Mouse (Mus musculus): Measurements from ENCODE around the gene Lalba. TPM values are rescaled to one million over a fixed set of nuclear protein-coding genes. Genes with fewer than 3 reads are reported as not detected.

The Lalba gene
- total and polyA plus RNA-seq, 3 experiments, result not detected

DNA sequence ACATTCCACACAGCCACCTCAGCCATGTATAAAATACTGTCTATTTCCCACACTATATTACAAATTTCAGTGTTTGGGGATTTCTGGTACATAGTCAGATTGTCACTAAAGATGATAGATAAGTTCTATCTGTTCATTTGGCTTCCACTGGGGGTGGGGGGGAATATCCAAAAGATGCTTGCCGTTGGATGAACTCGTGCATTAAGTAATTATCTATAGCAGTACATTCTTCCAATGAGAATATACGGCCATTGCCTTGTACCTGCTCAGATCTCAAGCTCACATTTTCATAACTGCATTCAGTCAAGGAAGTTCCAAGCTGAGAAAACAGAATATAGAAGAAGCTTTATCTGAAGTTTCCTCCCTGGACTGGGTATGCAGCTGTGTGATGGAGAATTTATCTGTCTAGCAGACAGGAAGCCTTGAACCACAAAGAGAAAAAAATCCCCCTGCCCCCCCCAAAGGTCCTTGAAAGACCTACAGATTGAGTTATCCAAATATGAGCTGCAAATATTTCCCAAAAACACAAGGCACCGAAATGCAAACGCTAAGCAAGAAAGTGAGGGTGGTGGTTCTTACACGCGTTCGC, 4.0 kb upstream of the Lalba start:
- H3K79me2 ChIP-seq (replicated peaks; ENCODE audit: control insufficient read depth, extremely low read depth, insufficient read depth, poor library complexity, severe bottlenecking), result no peaks in the 10 kb centered on the region
- no peak overlapping the region for H3K27ac ChIP-seq (ENCODE audit: insufficient read depth, low read depth)
- H3K9ac ChIP-seq (ENCODE audit: insufficient read depth, low read depth), result no peak overlapping the region
- H3K36me3 ChIP-seq (replicated peaks in 1 of 2; ENCODE audit: control insufficient read depth in 1 of 2, insufficient read depth in 1 of 2, low read length in 1 of 2), result no peaks in the 10 kb centered on the region
- in situ Hi-C loops (cut with MboI; ENCODE audit: low pct_ligation_motif_present, low pct_unique_long_range_greater_than_20kb, low sequenced_read_pairs), result no loop called here
- TF ChIP-seq JUND (conservative IDR thresholded peaks at IDR 0.05; ENCODE audit: low read depth, low read length), result no peak
- no peak for TF ChIP-seq ZMIZ1 (IDR thresholded peaks at IDR 0.05; ENCODE audit: low read depth, low read length)
- TF ChIP-seq GABPA (IDR thresholded peaks at IDR 0.05; ENCODE audit: insufficient replicate concordance, low read depth, low read length), result no peak
- TF ChIP-seq MXI1 (IDR thresholded peaks at IDR 0.05; ENCODE audit: low read depth, low read length), result no peak
- TF ChIP-seq CHD2 (IDR thresholded peaks at IDR 0.05; ENCODE audit: low read length), result no peak
- no peak for TF ChIP-seq TBP (conservative IDR thresholded peaks at IDR 0.05; ENCODE audit: low read depth, low read length)
- no peak for TF ChIP-seq CHD1 (IDR thresholded peaks at IDR 0.05; ENCODE audit: low read depth, low read length)
- TF ChIP-seq RCOR1 (conservative IDR thresholded peaks at IDR 0.05; ENCODE audit: low read depth, low read length), result no peak
- no peak for TF ChIP-seq USF1 (IDR thresholded peaks at IDR 0.05; ENCODE audit: low read depth, low read length)
- TF ChIP-seq ZKSCAN1 (IDR thresholded peaks at IDR 0.05; ENCODE audit: borderline replicate concordance, low read depth, low read length), result no peak
- TF ChIP-seq UBTF (IDR thresholded peaks at IDR 0.05; ENCODE audit: low read depth, low read length), result no peak
- no peak for TF ChIP-seq POLR2A (IDR thresholded peaks at IDR 0.05; ENCODE audit: low read depth, low read length)
- peaks cover 16 to 37% of the 10 kb centered on the region in 2 experiments for H3K4me1 ChIP-seq (ENCODE audit: control insufficient read depth in 1 of 2, insufficient read depth in 2 of 2)
- H3K4me2 ChIP-seq (ENCODE audit: insufficient read depth, low read depth, poor library complexity, severe bottlenecking), result no peak overlapping the region
- no peak overlapping the region for H3K4me3 ChIP-seq (replicated peaks in 1 of 3; ENCODE audit: low read depth in 2 of 3, low read length in 2 of 3, poor library complexity in 1 of 3)
- dilution Hi-C loops (cut with MboI; ENCODE audit: extremely low pct_ligation_motif_present, extremely low pct_unique_long_range_greater_than_20kb, low sequenced_read_pairs), result no loop called here
- peaks cover 5% of the 10 kb centered on the region for H3K9me3 ChIP-seq (replicated peaks; ENCODE audit: low read length)
- H3K27me3 ChIP-seq (replicated peaks), result no peaks in the 10 kb centered on the region
- DNase-seq (ENCODE audit: extremely low read depth), result no peak

GRCm38 (mm10) chr15:98483907-98484886, 1.7 kb upstream of the Lalba start:
- H3K27ac ChIP-seq (ENCODE audit: insufficient read depth, low read depth), result peak overlapping the region; percentile 84
- H3K36me3 ChIP-seq (replicated peaks in 1 of 2; ENCODE audit: control insufficient read depth in 1 of 2, insufficient read depth in 1 of 2, low read length in 1 of 2), result no peaks in the 10 kb centered on the region
- peak; percentile 97 for DNase-seq (ENCODE audit: extremely low read depth)
- peak overlapping the region in 2 of 3 experiments; percentile 11 to 31 for H3K4me3 ChIP-seq (replicated peaks in 1 of 3; ENCODE audit: low read depth in 2 of 3, low read length in 2 of 3, poor library complexity in 1 of 3)
- peaks cover 5% of the 10 kb centered on the region for H3K9me3 ChIP-seq (replicated peaks; ENCODE audit: low read length)
- 0 out of 2 replicates have a peak overlapping the region, but pooled peaks have one; percentile 39 for H3K9ac ChIP-seq (ENCODE audit: insufficient read depth, low read depth)
- dilution Hi-C loops (cut with MboI; ENCODE audit: extremely low pct_ligation_motif_present, extremely low pct_unique_long_range_greater_than_20kb, low sequenced_read_pairs) (no loop called here), in situ Hi-C loops (cut with MboI; ENCODE audit: low pct_ligation_motif_present, low pct_unique_long_range_greater_than_20kb, low sequenced_read_pairs) (no loop called here)
- H3K4me2 ChIP-seq (ENCODE audit: insufficient read depth, low read depth, poor library complexity, severe bottlenecking), result peak overlapping the region; percentile 40
- H3K27me3 ChIP-seq (replicated peaks), result no peaks in the 10 kb centered on the region
- no peaks in the 10 kb centered on the region for H3K79me2 ChIP-seq (replicated peaks; ENCODE audit: control insufficient read depth, extremely low read depth, insufficient read depth, poor library complexity, severe bottlenecking)
- peaks cover 26 to 60% of the 10 kb centered on the region in 2 experiments for H3K4me1 ChIP-seq (ENCODE audit: control insufficient read depth in 1 of 2, insufficient read depth in 2 of 2)
- TF ChIP-seq TCF12 (IDR thresholded peaks at IDR 0.05; ENCODE audit: low read depth, low read length) (peak; percentile 84; the same call in 1 of the 2 replicates), E2F4 (IDR thresholded peaks at IDR 0.05; ENCODE audit: insufficient replicate concordance, low read depth, low read length) (peak; percentile 70; the same call in 1 of the 2 replicates), UBTF (IDR thresholded peaks at IDR 0.05; ENCODE audit: low read depth, low read length) (no peak), MAZ (IDR thresholded peaks at IDR 0.05; ENCODE audit: low read depth, low read length) (peak; percentile 86), RAD21 (IDR thresholded peaks at IDR 0.05; ENCODE audit: low read depth, low read length) (no peak; the same call in 1 of the 2 replicates), ZC3H11A (IDR thresholded peaks at IDR 0.05; ENCODE audit: low read depth, low read length) (no peak), POLR2A (IDR thresholded peaks at IDR 0.05; ENCODE audit: low read depth, low read length) (peak; percentile 60; the same call in 1 of the 2 replicates), NRF1 (IDR thresholded peaks at IDR 0.05; ENCODE audit: low read depth, low read length) (peak; percentile 86), SIN3A (IDR thresholded peaks at IDR 0.05; ENCODE audit: low read length) (peak; percentile 91), MAX (IDR thresholded peaks at IDR 0.05; ENCODE audit: low read length) (peak; percentile 98), PAX5 (IDR thresholded peaks at IDR 0.05; ENCODE audit: low read length) (no peak), NELFE (IDR thresholded peaks at IDR 0.05; ENCODE audit: low read depth, low read length) (peak; percentile 80), POLR2AphosphoS2 (IDR thresholded peaks at IDR 0.05; ENCODE audit: low read depth, low read length) (no peak), ETS1 (conservative IDR thresholded peaks at IDR 0.05; ENCODE audit: low read depth, low read length) (peak; percentile 95), KAT2A (IDR thresholded peaks at IDR 0.05; ENCODE audit: insufficient replicate concordance, low read length) (0 out of 2 replicates have a peak, but pooled peaks have one; percentile 22), RCOR1 (conservative IDR thresholded peaks at IDR 0.05; ENCODE audit: low read depth, low read length) (peak; percentile 96), ZKSCAN1 (IDR thresholded peaks at IDR 0.05; ENCODE audit: borderline replicate concordance, low read depth, low read length) (no peak), USF1 (IDR thresholded peaks at IDR 0.05; ENCODE audit: low read depth, low read length) (no peak), EP300 (IDR thresholded peaks at IDR 0.05; ENCODE audit: low read length) (peak; percentile 97), USF2 (conservative IDR thresholded peaks at IDR 0.05; ENCODE audit: low read depth, low read length) (0 out of 2 replicates have a peak, but pooled peaks have one; percentile 3), ZMIZ1 (IDR thresholded peaks at IDR 0.05; ENCODE audit: low read depth, low read length) (peak; percentile 62), HCFC1 (IDR thresholded peaks at IDR 0.05; ENCODE audit: low read depth, low read length) (peak; percentile 69)

Measured in CH12.LX (cell line).